Mouse (Mus musculus): ENCODE measurements around the gene Parp3.

DNA sequence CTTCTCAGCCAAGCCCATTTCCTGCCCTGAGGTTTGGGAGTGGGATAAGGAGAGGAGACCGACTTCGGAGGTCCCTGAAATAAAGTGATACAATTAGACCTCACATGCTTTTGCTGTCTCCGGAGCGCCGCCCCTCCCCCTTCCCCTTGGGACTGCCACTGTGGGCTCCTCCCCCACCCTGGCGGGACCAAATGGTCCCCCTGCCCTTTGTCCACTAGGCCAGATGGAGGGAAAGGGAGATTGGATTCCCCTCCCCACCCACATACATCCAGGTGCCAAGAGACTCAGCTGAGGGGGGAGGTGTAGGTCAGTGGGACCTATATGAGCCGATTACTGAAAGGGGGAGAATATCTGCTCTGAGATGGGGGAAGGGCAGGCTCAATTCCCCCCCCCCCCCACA, 23.9 kb downstream of the Parp3 start:
- TF ChIP-seq CTCF (conservative IDR thresholded peaks at IDR 0.05; ENCODE audit: insufficient read depth, insufficient read length, low read depth, low read length) = no peak
- TF ChIP-seq POLR2A (IDR thresholded peaks at IDR 0.05; ENCODE audit: low read depth, low read length) = no peak

All from kidney, adult 2 months (tissue).